Mouse (Mus musculus): ENCODE results near the gene Cct8.

DNA sequence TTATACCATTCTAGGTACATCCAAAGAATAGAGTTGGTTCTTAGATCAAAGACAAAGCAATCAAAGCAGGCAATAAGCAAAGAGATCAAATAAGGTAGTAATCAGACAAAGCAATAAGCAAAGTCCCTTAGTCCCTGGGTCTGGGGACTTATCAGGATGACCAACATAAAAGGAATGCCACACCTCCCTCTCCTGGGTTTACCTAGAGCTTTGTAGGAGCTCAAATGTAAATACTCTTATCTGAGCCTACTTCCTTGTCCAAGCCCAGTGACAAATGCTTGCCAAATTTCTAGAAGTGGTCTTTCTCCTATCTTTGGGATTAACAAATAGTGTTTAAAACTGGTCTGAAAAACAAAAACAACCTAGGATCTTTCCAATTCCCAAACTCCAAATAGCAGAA is 52.4 kb downstream of the Cct8 start:
- TF ChIP-seq CTCF (IDR thresholded peaks at IDR 0.05; ENCODE audit: extremely low read depth, insufficient read depth, insufficient read length, insufficient replicate concordance) (no peak), POLR2A (IDR thresholded peaks at IDR 0.05; ENCODE audit: low read depth, low read length) (no peak)
